Mouse (Mus musculus) left cerebral cortex, adult 9 months (tissue): ENCODE measurements around the gene Arsa.

Experiments
- DNase-seq, 2 experiments: peaks; one replicate each; pipeline ENCODE4 v3.0.0; 2022; ENCODE audit warnings: low spot score in 2 of 2

Arsa gene

GRCm38 (mm10) chr15:89477091-89477491, at the start of gene Arsa:
Gene Arsa (minus strand): TSS chr15:89477425.
- no peak for DNase-seq

- no peak for DNase-seq
These were observed 49.6 kb upstream of the Arsa start for GRCm38 (mm10) chr15:89526776-89527325.

GRCm38 (mm10) chr15:89525896-89526295, 48.7 kb upstream of the Arsa start:
- no peak for DNase-seq

GRCm38 (mm10) chr15:89525464-89525863, 48.2 kb upstream of the Arsa start:
- DNase-seq = no peak

- DNase-seq = no peak
These were observed 47.6 kb upstream of the Arsa start for GRCm38 (mm10) chr15:89524611-89525415.

GRCm38 (mm10) chr15:89524001-89524571, 46.9 kb upstream of the Arsa start:
- DNase-seq = no peak

GRCm38 (mm10) chr15:89523283-89523832, 46.1 kb upstream of the Arsa start:
- DNase-seq = no peak

GRCm38 (mm10) chr15:89522566-89523282, 45.5 kb upstream of the Arsa start:
- DNase-seq = no peak

GRCm38 (mm10) chr15:89521951-89522350, 44.7 kb upstream of the Arsa start:
- DNase-seq = no peak

- no peak for DNase-seq
These were observed 35.5 kb upstream of the Arsa start for GRCm38 (mm10) chr15:89512679-89513078.

- no peak for DNase-seq
These were observed 30.5 kb upstream of the Arsa start for GRCm38 (mm10) chr15:89507751-89508150.

GRCm38 (mm10) chr15:89504838-89505237, 27.6 kb upstream of the Arsa start:
- DNase-seq = no peak

- no peak for DNase-seq
These were observed 24.1 kb upstream of the Arsa start for GRCm38 (mm10) chr15:89501321-89501720.

GRCm38 (mm10) chr15:89500221-89500791, 23.1 kb upstream of the Arsa start:
- no peak for DNase-seq

- DNase-seq = no peak
These were observed 22.6 kb upstream of the Arsa start for GRCm38 (mm10) chr15:89499784-89500220.

- DNase-seq = no peak
These were observed 21.9 kb upstream of the Arsa start, which contains the start of gene Shank3 for GRCm38 (mm10) chr15:89498961-89499688. Gene Shank3 (plus strand): TSS chr15:89499623.

- peak in 1 of 2 experiments; percentile 84 for DNase-seq
These were observed 21.1 kb upstream of the Arsa start for GRCm38 (mm10) chr15:89498049-89498960.

GRCm38 (mm10) chr15:89497391-89498048, 20.3 kb upstream of the Arsa start:
- DNase-seq = no peak

GRCm38 (mm10) chr15:89496841-89497240, 19.6 kb upstream of the Arsa start:
- no peak for DNase-seq
